Mouse (Mus musculus): Measurements from ENCODE around the gene Mycbpap. TPM values are rescaled to one million over a fixed set of nuclear protein-coding genes. Genes with fewer than 3 reads are reported as not detected.

Mycbpap gene
- polyA plus RNA-seq, 1 experiment, result not detected

- no peak overlapping the region for H3K4me3 ChIP-seq (ENCODE audit: insufficient read depth, low read depth, low read length)
- no peaks in the 10 kb centered on the region for H3K4me1 ChIP-seq (ENCODE audit: control insufficient read depth, insufficient read depth, insufficient read length, low read length)
- no peak overlapping the region for H3K27ac ChIP-seq (replicated peaks; ENCODE audit: low read depth, low read length)
Measured at GRCm38 (mm10) chr11:94455161-94455820, 66.3 kb downstream of the Mycbpap start.

- H3K4me1 ChIP-seq (ENCODE audit: control insufficient read depth, insufficient read depth, insufficient read length, low read length), result no peaks in the 10 kb centered on the region
- no peak overlapping the region for H3K27ac ChIP-seq (replicated peaks; ENCODE audit: low read depth, low read length)
- no peak overlapping the region for H3K4me3 ChIP-seq (ENCODE audit: insufficient read depth, low read depth, low read length)
Measured at GRCm38 (mm10) chr11:94454756-94455155, 66.8 kb downstream of the Mycbpap start.

Other genes with a start within 250 kb of the Mycbpap start
- gene Gm21885, start 239.9 kb downstream of the Mycbpap start, polyA plus RNA-seq (2012; ENCODE audit: insufficient read depth, insufficient read length, missing spikeins), result not detected in 2 replicates
- 26.6 and 58.1 TPM in 2 replicates for gene Luc7l3, start 199.8 kb downstream of the Mycbpap start, polyA plus RNA-seq (2012; ENCODE audit: insufficient read depth, insufficient read length, missing spikeins)
- gene Ankrd40, start 193.7 kb downstream of the Mycbpap start, polyA plus RNA-seq (2012; ENCODE audit: insufficient read depth, insufficient read length, missing spikeins), result 160 and 214 TPM in 2 replicates
- gene Abcc3, start 128.7 kb downstream of the Mycbpap start, polyA plus RNA-seq (2012; ENCODE audit: insufficient read depth, insufficient read length, missing spikeins), result 0.50 and 1.7 TPM in 2 replicates
- 0.83 and 1.0 TPM in 2 replicates for gene Cacna1g, start 47.5 kb downstream of the Mycbpap start, polyA plus RNA-seq (2012; ENCODE audit: insufficient read depth, insufficient read length, missing spikeins)
- not detected in 2 replicates for gene Spata20, start 35.6 kb downstream of the Mycbpap start, polyA plus RNA-seq (2012; ENCODE audit: insufficient read depth, insufficient read length, missing spikeins)
- not detected in 2 replicates for gene Epn3, start 21.8 kb downstream of the Mycbpap start, polyA plus RNA-seq (2012; ENCODE audit: insufficient read depth, insufficient read length, missing spikeins)
- gene Rsad1, start 27.5 kb upstream of the Mycbpap start, polyA plus RNA-seq (2012; ENCODE audit: insufficient read depth, insufficient read length, missing spikeins), result 4.2 and 5.3 TPM in 2 replicates
- gene Chad, start 43.3 kb upstream of the Mycbpap start, polyA plus RNA-seq (2012; ENCODE audit: insufficient read depth, insufficient read length, missing spikeins), result not detected in 2 replicates
- 70.3 and 94.2 TPM in 2 replicates for gene Acsf2, start 80.1 kb upstream of the Mycbpap start, polyA plus RNA-seq (2012; ENCODE audit: insufficient read depth, insufficient read length, missing spikeins)
- 60.1 and 63.6 TPM in 2 replicates for gene Lrrc59, start 108.0 kb upstream of the Mycbpap start, polyA plus RNA-seq (2012; ENCODE audit: insufficient read depth, insufficient read length, missing spikeins)
- 138 and 145 TPM in 2 replicates for gene Mrpl27, start 132.0 kb upstream of the Mycbpap start, polyA plus RNA-seq (2012; ENCODE audit: insufficient read depth, insufficient read length, missing spikeins)
- gene Eme1, start 132.2 kb upstream of the Mycbpap start, polyA plus RNA-seq (2012; ENCODE audit: insufficient read depth, insufficient read length, missing spikeins), result not detected in 2 replicates
- gene Xylt2, start 155.8 kb upstream of the Mycbpap start, polyA plus RNA-seq (2012; ENCODE audit: insufficient read depth, insufficient read length, missing spikeins), result 5.6 and 8.2 TPM in 2 replicates
- gene Gm11541, start 182.8 kb upstream of the Mycbpap start, polyA plus RNA-seq (2012; ENCODE audit: insufficient read depth, insufficient read length, missing spikeins), result not detected in 2 replicates
- not detected in 2 replicates for gene Cdc34b, start 220.0 kb upstream of the Mycbpap start, polyA plus RNA-seq (2012; ENCODE audit: insufficient read depth, insufficient read length, missing spikeins)